Mouse (Mus musculus) heart, adult 2 months (tissue): ENCODE data around the gene Tssk2.

Source experiments
- CTCF ChIP-seq: fragments of 200-600 bp; IDR thresholded peaks from 2 replicates; pipeline ENCODE4 v1.8.1; 2022; ENCODE audit warnings: antibody characterized with exemption, mild to moderate bottlenecking, moderate library complexity
- EP300 ChIP-seq: fragments of 200-500 bp; IDR thresholded peaks from 2 replicates; pipeline ENCODE4 v1.6.1; 2011; ENCODE audit warnings: low read depth, low read length, control low read depth; ENCODE audit not compliant: insufficient read depth
- POLR2A ChIP-seq: fragments of 200-500 bp; IDR thresholded peaks from 2 replicates; pipeline ENCODE4 v1.6.1; 2011; ENCODE audit warnings: mild to moderate bottlenecking, low read depth, low read length, control low read depth; ENCODE audit not compliant: insufficient read depth

DNA sequence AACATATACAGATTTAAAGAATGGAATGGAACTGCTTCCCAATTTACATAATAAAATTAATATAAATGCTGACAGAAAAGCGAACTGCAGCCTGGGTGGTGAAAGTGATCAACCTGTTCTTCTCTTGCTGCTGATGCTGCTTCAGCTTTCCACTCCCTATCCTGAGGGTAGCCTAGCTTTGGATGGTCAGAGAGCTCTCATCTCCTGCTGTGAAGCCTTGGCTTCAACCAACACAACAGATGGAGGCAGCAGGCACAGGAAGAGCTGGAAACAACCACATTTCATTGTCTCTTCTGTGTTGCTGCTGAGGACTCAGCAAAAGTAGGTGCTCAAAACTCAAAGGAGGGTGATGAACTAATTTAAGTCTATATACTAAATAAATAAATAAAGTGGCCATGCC, 46.6 kb upstream of the Tssk2 start:
- TF ChIP-seq CTCF (no peak), POLR2A (no peak), EP300 (no peak)
